Mouse (Mus musculus) myocyte (in vitro differentiated cells): ENCODE measurements around the gene Cul3. TPM values are rescaled to one million over a fixed set of nuclear protein-coding genes. Genes with fewer than 3 reads are reported as not detected.

Experiments used
- H3K27me3 ChIP-seq: one replicate; pipeline ENCODE4 v1.6.1; 2011; ENCODE audit not compliant: control insufficient read depth, insufficient read depth, insufficient read length
- H3K36me3 ChIP-seq: one replicate; pipeline ENCODE4 v1.6.1; 2011; ENCODE audit not compliant: control insufficient read depth, insufficient read depth
- H3K4me2 ChIP-seq: one replicate; pipeline ENCODE4 v1.6.1; 2011; ENCODE audit warnings: low read depth, control low read depth
- H3K4me3 ChIP-seq: one replicate; pipeline ENCODE4 v1.5.1; 2011; ENCODE audit warnings: mild to moderate bottlenecking, control low read depth, moderate library complexity
- H3K79me2 ChIP-seq: one replicate; pipeline ENCODE4 v1.6.1; 2011; ENCODE audit not compliant: control insufficient read depth, insufficient read depth
- H3ac ChIP-seq: one replicate; pipeline ENCODE4 v1.6.1; 2011; ENCODE audit not compliant: control insufficient read depth, insufficient read length
- CEBPB ChIP-seq: IDR thresholded peaks from 2 replicates; pipeline ENCODE4 v1.6.1; 2011; ENCODE audit warnings: mild to moderate bottlenecking, moderate library complexity; ENCODE audit not compliant: poor library complexity, insufficient read depth, severe bottlenecking
- E2F4 ChIP-seq: IDR thresholded peaks from one replicate; pipeline ENCODE4 v1.6.1; 2011; ENCODE audit warnings: mild to moderate bottlenecking, control low read depth, moderate library complexity; ENCODE audit not compliant: insufficient read depth
- MAX ChIP-seq: IDR thresholded peaks from one replicate; pipeline ENCODE4 v1.6.1; 2011; ENCODE audit warnings: low read depth, mild to moderate bottlenecking, control low read depth
- MYOD1 ChIP-seq, 3 experiments: IDR thresholded peaks; one replicate each; pipeline ENCODE4 v1.6.1; 2011; ENCODE audit warnings: control low read depth in 2 of 3, low read depth in 2 of 3, mild to moderate bottlenecking in 2 of 3, moderate library complexity in 1 of 3; ENCODE audit not compliant: insufficient read length in 2 of 3, control insufficient read depth in 1 of 3
- MYOG ChIP-seq, 3 experiments: IDR thresholded peaks; one replicate each; pipeline ENCODE4 v1.6.1; 2011; ENCODE audit warnings: control low read depth in 2 of 3, low read depth in 2 of 3, mild to moderate bottlenecking in 2 of 3; ENCODE audit not compliant: insufficient read length in 2 of 3, control insufficient read depth in 1 of 3, insufficient read depth in 1 of 3
- POLR2A ChIP-seq: IDR thresholded peaks from one replicate; pipeline ENCODE4 v1.6.1; 2011; ENCODE audit warnings: low read depth, mild to moderate bottlenecking, control low read depth, moderate library complexity; ENCODE audit not compliant: insufficient read length
- POLR2AphosphoS2 ChIP-seq: IDR thresholded peaks from one replicate; pipeline ENCODE4 v1.6.1; 2011; ENCODE audit warnings: low read depth, control low read depth; ENCODE audit not compliant: insufficient read length
- REST ChIP-seq: IDR thresholded peaks from one replicate; pipeline ENCODE4 v1.6.1; 2011; ENCODE audit warnings: mild to moderate bottlenecking, control low read depth, moderate library complexity; ENCODE audit not compliant: insufficient read depth, insufficient read length
- SRF ChIP-seq: IDR thresholded peaks from one replicate; pipeline ENCODE4 v1.6.1; 2011; ENCODE audit warnings: low read depth; ENCODE audit not compliant: control insufficient read depth, insufficient read length
- TCF12 ChIP-seq: IDR thresholded peaks from one replicate; pipeline ENCODE4 v1.6.1; 2011; ENCODE audit warnings: mild to moderate bottlenecking, control low read depth; ENCODE audit not compliant: poor library complexity, insufficient read depth, severe bottlenecking
- TCF3 ChIP-seq: IDR thresholded peaks from one replicate; pipeline ENCODE4 v1.6.1; 2011; ENCODE audit warnings: low read depth, control low read depth; ENCODE audit not compliant: insufficient read length
- USF1 ChIP-seq: IDR thresholded peaks from one replicate; pipeline ENCODE4 v1.6.1; 2011; ENCODE audit warnings: low read depth, mild to moderate bottlenecking, control low read depth, moderate library complexity
- polyA plus RNA-seq: library from polyadenylated mRNA; unstranded; fragments of >200 nt; fragmentation: generic; extraction: Trizol; gene quantifications from one replicate; pipeline ENCODE4 v1.2.1, GENCODE M21; 2012; ENCODE audit warnings: missing spikeins

Cul3 gene
- polyA plus RNA-seq, 1 experiment = 36.2 TPM

DNA sequence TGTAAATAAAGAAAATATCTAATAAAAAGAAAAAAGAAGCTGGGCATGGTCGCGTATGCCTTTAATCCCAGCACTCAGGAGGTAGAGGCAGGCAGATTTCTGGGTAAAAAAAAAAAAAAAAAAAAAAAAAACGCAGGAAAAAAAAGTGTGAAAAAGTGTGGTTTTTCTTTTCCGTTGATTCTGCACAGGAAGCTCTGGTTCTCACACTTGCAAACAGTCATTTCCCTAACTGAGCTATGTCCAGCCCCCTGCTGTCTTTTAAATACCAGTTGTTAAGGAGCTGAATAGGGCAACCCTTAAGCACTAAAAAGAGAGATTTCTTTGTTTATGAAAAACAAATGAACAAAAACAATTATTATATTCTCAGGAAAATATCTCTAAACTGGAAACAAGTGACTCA is 41.0 kb upstream of the Cul3 start:
- H3K4me2 ChIP-seq = no peak overlapping the region
- no peak for TF ChIP-seq USF1
- no peak for TF ChIP-seq CEBPB
- no peak for TF ChIP-seq TCF12
- TF ChIP-seq MYOG (IDR thresholded peaks at IDR 0.05; ENCODE audit: control insufficient read depth in 1 of 3, insufficient read depth in 1 of 3, insufficient read length in 2 of 3, low read depth in 2 of 3) = no peak
- no peak for TF ChIP-seq MAX
- no peak for TF ChIP-seq E2F4
- TF ChIP-seq TCF3 = no peak
- TF ChIP-seq POLR2A = no peak
- TF ChIP-seq REST = no peak
- no peak for TF ChIP-seq MYOD1 (IDR thresholded peaks at IDR 0.05; ENCODE audit: control insufficient read depth in 1 of 3, insufficient read length in 2 of 3, low read depth in 2 of 3)
- no peak for TF ChIP-seq SRF
- TF ChIP-seq POLR2AphosphoS2 = no peak
- H3K4me3 ChIP-seq = no peak overlapping the region
- no peaks in the 10 kb centered on the region for H3K36me3 ChIP-seq
- H3K79me2 ChIP-seq = no peaks in the 10 kb centered on the region
- no peak overlapping the region for H3ac ChIP-seq
- no peaks in the 10 kb centered on the region for H3K27me3 ChIP-seq

DNA sequence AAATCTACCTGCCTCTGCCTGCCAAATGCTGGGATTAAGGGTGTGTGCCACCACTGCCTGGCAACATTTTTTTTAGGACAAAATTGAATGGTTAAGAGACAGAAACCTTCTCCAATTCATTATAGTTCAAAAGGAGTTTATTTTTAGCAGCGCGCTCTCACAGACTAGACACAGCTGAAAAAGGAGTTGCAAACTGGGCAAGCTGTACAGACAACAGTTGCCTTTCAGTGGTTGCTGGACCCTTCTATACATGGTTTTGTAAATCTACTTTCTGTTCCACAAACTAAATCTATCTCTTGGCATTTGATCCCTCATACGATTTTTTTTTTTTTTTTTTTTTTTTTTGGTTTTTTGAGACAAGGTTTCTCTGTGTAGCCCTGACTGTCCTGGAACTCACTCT is 31.7 kb upstream of the Cul3 start:
- no peaks in the 10 kb centered on the region for H3K79me2 ChIP-seq
- H3K36me3 ChIP-seq = no peaks in the 10 kb centered on the region
- no peaks in the 10 kb centered on the region for H3K27me3 ChIP-seq
- H3K4me3 ChIP-seq = no peak overlapping the region
- TF ChIP-seq USF1 (no peak), TCF3 (no peak), MAX (no peak)
- no peak overlapping the region for H3K4me2 ChIP-seq
- H3ac ChIP-seq = no peak overlapping the region

DNA sequence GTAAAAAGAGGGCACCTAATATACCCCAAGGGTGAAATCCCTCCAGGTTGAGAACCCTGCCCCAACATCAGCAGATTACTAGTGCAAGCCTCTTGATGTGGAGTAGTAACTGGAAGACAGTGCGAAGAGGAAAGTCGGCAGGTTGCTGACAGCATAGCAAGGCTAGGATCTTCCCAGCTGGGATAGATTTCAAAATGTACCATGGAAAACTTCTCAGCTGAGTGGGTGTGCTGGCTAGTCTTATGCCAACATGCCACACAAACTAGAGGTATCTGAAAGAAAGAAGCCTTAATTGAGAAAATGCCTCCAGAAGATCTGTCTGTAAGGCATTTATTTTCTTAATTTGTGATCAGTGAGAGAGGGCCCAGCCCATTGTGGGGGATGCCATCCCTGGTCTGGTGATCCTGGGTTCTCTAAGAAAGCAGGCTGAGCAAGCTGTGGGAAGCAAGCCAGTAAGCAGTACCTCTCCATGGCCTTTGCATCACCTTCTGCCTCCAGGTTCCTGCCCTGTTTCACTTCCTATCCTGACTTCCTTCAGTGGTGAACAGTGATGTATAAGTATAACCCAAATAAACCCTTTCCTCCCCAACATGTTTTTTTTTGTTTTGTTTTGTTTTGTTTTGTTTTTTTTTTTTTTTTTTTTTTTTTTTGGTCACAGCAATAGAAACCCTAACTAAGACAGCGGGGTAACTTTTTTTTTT is 31.1 kb upstream of the Cul3 start:
- Histone ChIP-seq H3K4me2 (no peak overlapping the region), H3K36me3 (no peaks in the 10 kb centered on the region), H3ac (no peak overlapping the region), H3K4me3 (no peak overlapping the region), H3K27me3 (no peaks in the 10 kb centered on the region), H3K79me2 (no peaks in the 10 kb centered on the region)
- TF ChIP-seq USF1 = no peak
- no peak for TF ChIP-seq MYOD1 (IDR thresholded peaks at IDR 0.05; ENCODE audit: control insufficient read depth in 1 of 3, insufficient read length in 2 of 3, low read depth in 2 of 3)
- no peak for TF ChIP-seq TCF12

DNA sequence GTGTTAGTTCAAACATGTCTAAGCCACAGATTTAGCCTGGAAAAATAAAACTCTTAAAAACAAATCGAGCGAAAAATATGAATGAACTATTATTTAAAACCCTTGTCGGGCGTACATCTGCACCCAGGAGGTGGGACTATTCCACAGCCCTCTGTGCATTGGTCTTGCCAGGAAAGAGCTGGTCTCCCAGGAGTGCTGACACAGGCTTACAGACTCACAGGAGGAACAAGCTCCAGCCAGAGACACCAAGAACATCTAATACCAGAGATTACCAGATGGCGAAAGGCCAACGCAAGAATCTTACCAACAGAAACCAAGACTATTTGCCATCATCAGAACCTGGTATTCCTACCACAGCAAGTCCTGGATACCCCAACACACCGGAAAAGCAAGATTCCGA is 23.2 kb upstream of the Cul3 start:
- Histone ChIP-seq H3K79me2 (no peaks in the 10 kb centered on the region), H3K36me3 (no peaks in the 10 kb centered on the region), H3K27me3 (no peaks in the 10 kb centered on the region), H3K4me3 (no peak overlapping the region), H3ac (no peak overlapping the region), H3K4me2 (no peak overlapping the region)
- TF ChIP-seq TCF12 = no peak
- TF ChIP-seq MYOD1 (IDR thresholded peaks at IDR 0.05; ENCODE audit: control insufficient read depth in 1 of 3, insufficient read length in 2 of 3, low read depth in 2 of 3) = no peak
- TF ChIP-seq E2F4 = no peak
- no peak for TF ChIP-seq POLR2A
- no peak for TF ChIP-seq MYOG (IDR thresholded peaks at IDR 0.05; ENCODE audit: control insufficient read depth in 1 of 3, insufficient read depth in 1 of 3, insufficient read length in 2 of 3, low read depth in 2 of 3)
- TF ChIP-seq POLR2AphosphoS2 = no peak
- TF ChIP-seq REST = no peak
- no peak for TF ChIP-seq MAX
- no peak for TF ChIP-seq USF1
- no peak for TF ChIP-seq TCF3
- TF ChIP-seq SRF = no peak
- TF ChIP-seq CEBPB = no peak

DNA sequence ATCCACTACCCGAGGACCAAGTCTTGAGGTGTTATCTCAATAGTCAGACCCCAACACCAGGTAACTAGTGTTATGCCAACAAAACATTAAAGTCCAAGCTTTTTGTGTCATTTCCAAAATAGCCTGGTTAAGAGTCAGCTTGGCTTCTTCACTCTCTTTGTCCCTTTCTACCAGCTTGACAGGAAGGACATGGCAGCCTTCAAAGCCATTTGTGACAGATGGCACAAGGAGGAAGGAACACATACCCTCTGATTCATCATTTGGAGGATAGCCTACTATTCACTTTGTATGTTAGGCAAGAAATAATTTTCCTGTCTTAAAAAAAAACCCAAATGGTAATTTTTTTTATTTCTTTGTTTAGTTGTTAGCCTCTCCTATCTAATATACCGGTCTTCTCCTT is 22.7 kb upstream of the Cul3 start:
- no peak overlapping the region for H3K4me3 ChIP-seq
- H3K36me3 ChIP-seq = no peaks in the 10 kb centered on the region
- TF ChIP-seq MYOD1 (IDR thresholded peaks at IDR 0.05; ENCODE audit: control insufficient read depth in 1 of 3, insufficient read length in 2 of 3, low read depth in 2 of 3) = no peak
- TF ChIP-seq TCF12 = no peak
- TF ChIP-seq E2F4 = no peak
- H3K4me2 ChIP-seq = no peak overlapping the region
- H3ac ChIP-seq = no peak overlapping the region
- H3K27me3 ChIP-seq = no peaks in the 10 kb centered on the region
- no peaks in the 10 kb centered on the region for H3K79me2 ChIP-seq
